ENCODE assay signal across 8 mouse cellular contexts in the genomic region with DNA sequence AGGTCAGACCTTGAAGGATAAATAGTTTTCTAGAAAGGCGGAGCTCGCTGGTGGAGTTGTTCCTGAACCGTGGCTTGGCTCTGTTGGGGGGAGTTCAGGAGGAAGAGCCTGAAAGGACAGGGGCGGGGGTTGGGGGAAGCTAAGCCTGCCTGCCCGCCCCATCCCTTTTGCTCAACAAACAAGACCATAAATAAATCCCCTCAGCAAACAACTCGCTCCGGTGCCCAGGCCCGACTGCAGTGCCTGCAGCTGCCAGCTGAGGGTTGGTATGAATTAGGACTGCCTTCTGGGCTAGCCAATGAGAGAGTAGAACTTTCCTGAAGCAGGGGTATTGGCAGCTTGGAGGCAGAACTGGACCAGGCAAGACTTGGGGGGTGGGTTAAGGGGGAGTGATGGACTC. TPM values are rescaled to one million over a fixed set of nuclear protein-coding genes. Genes with fewer than 3 reads are reported as not detected.
A peak's percentile ranks its signal among the peaks of the same experiment; 100 is the strongest.
DNase-seq lines count a peak whose midpoint lies in the region; ATAC-seq and TF ChIP-seq lines count a peak whose summit lies in the region.

No protein-coding gene starts in this region.

- no peak for TF ChIP-seq POLR2A in lung, adult 2 months (IDR thresholded peaks at IDR 0.05; ENCODE audit: borderline replicate concordance, extremely low read depth, low read depth, low read length)

- H3K4me2 ChIP-seq in forebrain, postnatal 0 days (ENCODE audit: low read depth) = peak overlapping the region; percentile 93

- H3K36me3 ChIP-seq in forebrain, postnatal 0 days (ENCODE audit: insufficient read depth) = no peaks in the 10 kb centered on the region

- H3K9ac ChIP-seq in forebrain, postnatal 0 days = peak overlapping the region; percentile 68; the same call in 1 of the 2 replicates

- DNase-seq in NIH3T3 (ENCODE audit: low read depth) = peak; percentile 56
- peak; percentile 55 for DNase-seq in cerebellum, adult 11 months
- DNase-seq in forebrain, postnatal 0 days = peak; percentile 66
- peak; percentile 56 to 68 for DNase-seq in heart, postnatal 36 days
- peak; percentile 73 to 74 for DNase-seq in layer of hippocampus, adult 8-10 months (ENCODE audit: low spot score in 2 of 2)
- peak; percentile 20 for DNase-seq in lung, adult 2 months
- DNase-seq in retina, postnatal 1 day = peak; percentile 81
- no peak for DNase-seq in T-cell, adult 2 months (ENCODE audit: low spot score)

- under 1% methylated on average over 8 of the region's 8 CpGs for WGBS in forebrain, postnatal 0 days
- 3% methylated on average over 8 of the region's 8 CpGs for WGBS in lung, adult 2 months

- no peaks in the 10 kb centered on the region for H3K9me3 ChIP-seq in forebrain, postnatal 0 days (ENCODE audit: low read length)

- peak; percentile 76 for ATAC-seq in forebrain, postnatal 0 days

- 0 out of 2 replicates have a peak overlapping the region, but pooled peaks have one; percentile 10 for H3K27ac ChIP-seq in forebrain, postnatal 0 days (ENCODE audit: low read depth, low read length)

- H3K27me3 ChIP-seq in forebrain, postnatal 0 days (ENCODE audit: insufficient read depth, low read length) = no peaks in the 10 kb centered on the region

- H3K4me3 ChIP-seq in forebrain, postnatal 0 days (ENCODE audit: low read depth, low read length) = peak overlapping the region; percentile 62
- peak overlapping the region; percentile 21 for H3K4me3 ChIP-seq in lung, adult 2 months (replicated peaks; ENCODE audit: extremely low read depth, low read depth, low read length)

- TF ChIP-seq CTCF in forebrain, postnatal 0 days (IDR thresholded peaks at IDR 0.05; ENCODE audit: low read depth) = peak; percentile 51
- no peak for TF ChIP-seq CTCF in lung, adult 2 months (IDR thresholded peaks at IDR 0.05; ENCODE audit: insufficient read depth, low read length)

- intact Hi-C loops in heart, postnatal 36 days (cut with DNase I) = no loop called here

- H3K4me1 ChIP-seq in forebrain, postnatal 0 days (ENCODE audit: insufficient read depth) = peaks cover 6% of the 10 kb centered on the region; the same call in 1 of the 2 replicates
- peaks cover 5% of the 10 kb centered on the region; the same call in 1 of the 2 replicates for H3K4me1 ChIP-seq in lung, adult 2 months (ENCODE audit: control insufficient read depth, insufficient read depth, low read length)

RNA-seq across cellular contexts. Expression of a gene that starts 1.3 kb away (rescaled TPM):
- total RNA-seq in forebrain, postnatal 0 days (2014; rRNA removed) = 23.7 and 23.8 TPM in 2 replicates
- polyA plus RNA-seq in forebrain, postnatal 0 days (2015; fragmentation: Nextera tagmentation; extraction: Ambion mirVana) = 39.5 and 40.8 TPM in 2 replicates
- 100 to 1,000 TPM; 174 to 188 TPM for total RNA-seq in heart, postnatal 36 days (2021)
- 10 to 100 TPM; 65.2 to 76.9 (median 67.4) TPM for total RNA-seq in layer of hippocampus, adult 8-10 months (2022)
- 21.9 and 30.8 TPM in 2 replicates for polyA plus RNA-seq in lung, adult 2 months (2012; rRNA removed)
